Mouse (Mus musculus) myocyte (in vitro differentiated cells): ENCODE measurements around the gene Cebpz.

Experiments used
- E2F4 ChIP-seq: IDR thresholded peaks from one replicate; pipeline ENCODE4 v1.6.1; 2011; ENCODE audit warnings: mild to moderate bottlenecking, control low read depth, moderate library complexity; ENCODE audit not compliant: insufficient read depth
- POLR2A ChIP-seq: IDR thresholded peaks from one replicate; pipeline ENCODE4 v1.6.1; 2011; ENCODE audit warnings: low read depth, mild to moderate bottlenecking, control low read depth, moderate library complexity; ENCODE audit not compliant: insufficient read length
- POLR2AphosphoS2 ChIP-seq: IDR thresholded peaks from one replicate; pipeline ENCODE4 v1.6.1; 2011; ENCODE audit warnings: low read depth, control low read depth; ENCODE audit not compliant: insufficient read length
- TCF12 ChIP-seq: IDR thresholded peaks from one replicate; pipeline ENCODE4 v1.6.1; 2011; ENCODE audit warnings: mild to moderate bottlenecking, control low read depth; ENCODE audit not compliant: poor library complexity, insufficient read depth, severe bottlenecking

DNA sequence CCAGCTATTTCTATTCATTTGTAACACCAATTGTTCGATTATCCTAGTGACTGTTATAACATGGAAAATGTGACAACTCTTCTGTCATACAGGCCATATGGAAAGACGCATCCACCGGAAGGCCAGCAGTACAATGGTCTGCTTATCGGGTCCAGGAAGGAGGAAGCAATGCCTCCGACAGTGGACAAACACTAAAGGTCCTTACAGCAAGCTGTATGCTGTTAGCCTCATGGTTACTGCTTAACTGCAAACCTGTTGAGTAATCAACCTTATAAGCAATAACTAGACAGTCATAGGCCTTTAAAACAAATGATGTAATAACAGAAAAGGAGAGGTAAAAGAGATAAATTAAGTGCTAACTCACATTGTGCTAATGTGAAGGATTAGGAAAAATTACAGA lies 14.4 kb upstream of the Cebpz start:
- TF ChIP-seq POLR2A, result no peak
- TF ChIP-seq E2F4, result no peak
- no peak for TF ChIP-seq TCF12
- no peak for TF ChIP-seq POLR2AphosphoS2
